Mouse (Mus musculus): ENCODE measurements around the gene Hs3st3a1. TPM values are rescaled to one million over a fixed set of nuclear protein-coding genes. Genes with fewer than 3 reads are reported as not detected.

Gene Hs3st3a1
- total and polyA plus RNA-seq, 3 experiments, result 0.03 TPM; not detected in 2

DNA sequence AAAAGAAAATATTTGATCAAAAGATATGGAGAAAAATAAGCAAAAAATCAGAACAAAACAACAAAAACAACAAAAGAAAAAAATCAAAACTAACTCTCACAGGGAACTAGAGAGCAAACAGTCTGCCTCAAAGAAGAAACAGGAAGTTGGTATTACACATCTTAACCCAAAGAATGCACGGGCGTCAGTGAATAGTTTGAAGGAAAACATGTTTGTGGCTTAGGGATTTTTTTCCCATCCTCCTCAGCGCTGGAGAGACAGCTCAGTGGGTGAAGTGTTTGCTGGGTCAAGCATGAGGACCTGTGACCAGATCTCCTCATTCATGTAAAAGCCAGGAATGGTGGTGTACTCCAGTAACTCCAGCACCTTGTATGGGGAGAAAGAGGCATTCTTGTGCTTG is 61.5 kb downstream of the Hs3st3a1 start:
- H3K27me3 ChIP-seq (ENCODE audit: control insufficient read depth in 1 of 2, insufficient read depth in 2 of 2, low read length in 2 of 2), result no peaks in the 10 kb centered on the region
- peaks cover 0 to 3% of the 10 kb centered on the region in 2 experiments; a peak in 1 of 4 replicates for H3K4me1 ChIP-seq (ENCODE audit: control insufficient read depth in 1 of 2, insufficient read depth in 2 of 2, low read length in 2 of 2)
- TF ChIP-seq SIN3A (IDR thresholded peaks at IDR 0.05; ENCODE audit: low read length) (no peak), GATA1 (IDR thresholded peaks at IDR 0.05; ENCODE audit: low read depth, low read length) (no peak), RAD21 (IDR thresholded peaks at IDR 0.05; ENCODE audit: low read depth, low read length) (no peak), MAX (IDR thresholded peaks at IDR 0.05; ENCODE audit: low read length) (no peak), ZNF384 (IDR thresholded peaks at IDR 0.05; ENCODE audit: low read depth, low read length) (no peak), EP300 (IDR thresholded peaks at IDR 0.05; ENCODE audit: low read depth in 1 of 2, low read length in 2 of 2) (no peak), ZMIZ1 (IDR thresholded peaks at IDR 0.05; ENCODE audit: low read depth, low read length) (no peak), MAZ (IDR thresholded peaks at IDR 0.05; ENCODE audit: low read depth, low read length) (no peak), MYC (IDR thresholded peaks at IDR 0.05; ENCODE audit: low read depth, low read length) (no peak), UBTF (IDR thresholded peaks at IDR 0.05; ENCODE audit: borderline replicate concordance, insufficient read depth, low read depth, low read length) (no peak), ZKSCAN1 (IDR thresholded peaks at IDR 0.05; ENCODE audit: low read depth, low read length) (no peak), MYB (IDR thresholded peaks at IDR 0.05; ENCODE audit: low read depth, low read length) (no peak), RCOR1 (IDR thresholded peaks at IDR 0.05; ENCODE audit: low read depth, low read length) (no peak), TCF12 (IDR thresholded peaks at IDR 0.05; ENCODE audit: low read depth, low read length) (no peak), NELFE (IDR thresholded peaks at IDR 0.05; ENCODE audit: low read depth, low read length) (no peak), POLR2AphosphoS2 (IDR thresholded peaks at IDR 0.05; ENCODE audit: low read length) (no peak), USF1 (IDR thresholded peaks at IDR 0.05; ENCODE audit: low read depth, low read length) (no peak), GABPA (IDR thresholded peaks at IDR 0.05; ENCODE audit: low read depth, low read length) (no peak), ZC3H11A (IDR thresholded peaks at IDR 0.05; ENCODE audit: low read depth, low read length) (no peak), MAFK (IDR thresholded peaks at IDR 0.05; ENCODE audit: borderline replicate concordance, low read depth, low read length) (no peak)
- H3K9me3 ChIP-seq (replicated peaks; ENCODE audit: insufficient read depth, low read length), result no peaks in the 10 kb centered on the region
- no peak overlapping the region for H3K9ac ChIP-seq (ENCODE audit: control insufficient read depth, low read depth, low read length, poor library complexity, severe bottlenecking)
- no peak overlapping the region for H3K4me3 ChIP-seq (ENCODE audit: control insufficient read depth in 1 of 2, insufficient read depth in 1 of 2, low read depth in 2 of 2, low read length in 2 of 2)
- no peaks in the 10 kb centered on the region; a peak in 1 of 4 replicates for H3K36me3 ChIP-seq (ENCODE audit: control insufficient read depth in 1 of 2, insufficient read depth in 2 of 2, low read length in 2 of 2)
- DNase-seq (ENCODE audit: low read depth, low spot score), result peak; percentile 47
- no peaks in the 10 kb centered on the region for H3K79me2 ChIP-seq (ENCODE audit: control insufficient read depth, insufficient read depth, low read length, poor library complexity)
- no peak overlapping the region for H3K27ac ChIP-seq (ENCODE audit: control insufficient read depth, low read depth, low read length)

DNA sequence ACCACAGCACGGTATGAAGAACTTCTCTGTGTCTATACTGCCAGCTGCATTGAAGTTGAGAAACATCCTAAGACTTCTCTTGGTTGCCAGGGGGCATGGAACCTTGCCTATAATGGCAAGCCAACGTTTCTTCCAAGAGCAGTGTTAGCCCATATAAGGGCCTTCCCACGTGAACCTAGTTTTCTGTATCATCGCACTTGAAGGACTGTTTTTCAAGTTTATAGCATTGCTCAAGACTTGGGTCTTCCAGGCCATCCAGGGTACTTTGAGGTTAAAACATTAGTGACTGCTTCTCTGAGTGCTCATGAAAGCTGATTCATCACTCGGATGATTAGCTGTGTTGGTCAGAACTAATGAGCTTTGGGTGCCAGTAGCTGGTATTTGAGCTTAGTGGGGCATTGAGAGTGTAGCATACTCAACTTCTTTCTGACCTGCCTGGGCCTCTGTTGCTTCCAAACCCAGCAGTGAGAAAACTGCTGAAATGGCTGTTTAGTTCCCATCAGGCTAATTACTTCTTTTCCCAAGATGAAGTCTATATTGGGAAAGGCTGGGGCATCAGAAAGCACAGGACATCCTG is 65.5 kb downstream of the Hs3st3a1 start:
- DNase-seq (ENCODE audit: low read depth, low spot score), result no peak
- H3K27ac ChIP-seq (ENCODE audit: control insufficient read depth, low read depth, low read length), result no peak overlapping the region
- H3K9ac ChIP-seq (ENCODE audit: control insufficient read depth, low read depth, low read length, poor library complexity, severe bottlenecking), result no peak overlapping the region
- no peaks in the 10 kb centered on the region for H3K9me3 ChIP-seq (replicated peaks; ENCODE audit: insufficient read depth, low read length)
- no peaks in the 10 kb centered on the region for H3K27me3 ChIP-seq (ENCODE audit: control insufficient read depth in 1 of 2, insufficient read depth in 2 of 2, low read length in 2 of 2)
- peaks cover 0 to 3% of the 10 kb centered on the region in 2 experiments; a peak in 1 of 4 replicates for H3K4me1 ChIP-seq (ENCODE audit: control insufficient read depth in 1 of 2, insufficient read depth in 2 of 2, low read length in 2 of 2)
- H3K79me2 ChIP-seq (ENCODE audit: control insufficient read depth, insufficient read depth, low read length, poor library complexity), result no peaks in the 10 kb centered on the region
- TF ChIP-seq MAFK (IDR thresholded peaks at IDR 0.05; ENCODE audit: borderline replicate concordance, low read depth, low read length), result no peak
- TF ChIP-seq BHLHE40 (IDR thresholded peaks at IDR 0.05; ENCODE audit: borderline replicate concordance, low read depth, low read length), result no peak
- no peak for TF ChIP-seq EP300 (IDR thresholded peaks at IDR 0.05; ENCODE audit: low read depth in 1 of 2, low read length in 2 of 2)
- no peak for TF ChIP-seq ZNF384 (IDR thresholded peaks at IDR 0.05; ENCODE audit: low read depth, low read length)
- no peak overlapping the region for H3K4me3 ChIP-seq (ENCODE audit: control insufficient read depth in 1 of 2, insufficient read depth in 1 of 2, low read depth in 2 of 2, low read length in 2 of 2)
- H3K36me3 ChIP-seq (ENCODE audit: control insufficient read depth in 1 of 2, insufficient read depth in 2 of 2, low read length in 2 of 2), result no peaks in the 10 kb centered on the region; a peak in 1 of 4 replicates

All from MEL (cell line).